Mouse (Mus musculus) heart, postnatal 36 days (tissue): ENCODE measurements around the gene Frem2. TPM values are rescaled to one million over a fixed set of nuclear protein-coding genes. Genes with fewer than 3 reads are reported as not detected.

Source experiments
- DNase-seq, 2 experiments: peaks; one replicate each; pipeline ENCODE4 v3.0.0; 2021 to 2022
- intact Hi-C: fragments of 180-260 bp; cut with DNase I; formaldehyde crosslinking; loops from one replicate; pipeline ENCODE4 v1.15.1; 2025
- total RNA-seq, 2 experiments: library from RNA; stranded (reverse); gene quantifications; 2 replicates each; pipeline ENCODE4 v1.2.3; 2021

Frem2 gene
- total RNA-seq, 2 experiments from 2014 or later: 6.2 to 10.1 TPM

DNA sequence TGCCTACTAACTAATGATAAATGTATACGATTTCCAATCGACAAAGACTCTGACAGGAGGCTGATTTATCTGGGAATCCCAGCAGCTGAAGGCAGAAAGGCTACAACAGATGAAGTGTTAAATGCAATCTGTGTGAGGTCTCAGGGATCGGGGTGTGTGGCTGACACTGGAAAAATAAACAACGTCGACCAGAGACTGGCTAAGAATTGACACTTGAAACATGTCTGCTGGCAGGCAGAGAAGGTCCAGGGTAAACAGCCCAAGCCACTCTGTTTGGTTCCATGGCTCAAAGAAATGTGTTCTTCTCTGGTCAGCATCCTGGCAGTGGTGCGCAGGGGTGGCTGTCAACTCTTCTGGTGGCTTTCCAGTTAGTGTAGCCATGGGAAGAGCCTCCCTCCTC is 98.1 kb downstream of the Frem2 start:
- intact Hi-C loops: no loop called here
- DNase-seq: no peak

DNA sequence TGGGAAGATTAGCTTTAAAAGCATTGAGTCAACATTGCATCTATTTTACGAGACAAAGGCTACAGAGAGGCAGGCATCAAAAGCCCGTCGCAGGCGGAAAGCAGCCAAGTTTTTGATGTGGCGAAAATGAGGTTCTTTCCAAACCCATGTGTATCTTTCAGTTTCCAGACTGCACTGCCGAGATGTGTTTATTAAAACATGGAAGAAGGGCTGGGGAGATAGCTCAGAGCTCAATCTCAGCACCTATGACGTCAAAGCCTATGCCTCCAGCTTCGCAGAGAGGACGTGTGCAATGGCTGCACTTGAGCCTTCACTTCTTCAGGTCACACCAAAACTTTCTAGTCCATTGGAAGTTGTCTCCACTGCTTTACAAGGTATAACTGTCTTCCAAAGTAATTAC is 98.9 kb downstream of the Frem2 start:
- intact Hi-C loops: no loop called here
- DNase-seq: no peak

DNA sequence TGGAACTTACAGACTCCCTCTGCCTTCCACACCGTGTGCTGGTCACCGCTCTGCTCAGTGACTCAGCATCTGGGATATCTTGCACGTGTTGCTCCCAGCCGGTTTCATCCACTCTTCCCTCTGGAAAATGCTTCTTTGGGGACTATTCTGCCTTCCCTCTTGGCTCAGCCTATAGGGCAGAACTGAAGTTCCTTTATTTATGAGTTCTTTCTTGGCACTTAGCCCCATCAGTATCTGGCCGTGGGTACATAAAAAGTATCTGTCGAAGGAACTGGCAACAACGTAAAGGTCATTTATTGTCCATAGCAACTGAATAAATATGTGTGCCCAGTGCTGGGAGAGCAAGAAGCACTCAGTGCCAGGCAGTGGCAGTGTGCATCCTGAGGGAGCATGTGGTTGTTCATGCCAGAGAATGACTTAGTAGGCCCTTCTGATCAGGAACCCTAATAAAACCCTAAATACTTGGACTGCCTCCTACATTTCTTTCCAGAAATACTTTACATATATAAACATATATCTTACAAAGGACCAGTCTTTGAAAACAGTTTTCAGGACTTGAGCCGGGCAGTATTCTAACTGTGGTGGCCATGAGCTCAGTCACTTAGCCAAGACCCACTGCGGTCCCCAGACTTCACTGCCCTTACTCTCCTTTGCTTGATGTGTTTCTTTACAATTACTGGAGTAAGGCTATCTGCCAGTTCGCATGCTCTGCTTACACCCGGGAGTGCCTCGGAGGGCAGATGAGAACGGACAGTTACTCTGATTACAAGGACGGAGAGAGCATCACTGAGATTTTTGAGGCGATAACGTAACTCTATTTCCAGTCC is 99.6 kb downstream of the Frem2 start:
- DNase-seq: no peak
- intact Hi-C loops: no loop called here

DNA sequence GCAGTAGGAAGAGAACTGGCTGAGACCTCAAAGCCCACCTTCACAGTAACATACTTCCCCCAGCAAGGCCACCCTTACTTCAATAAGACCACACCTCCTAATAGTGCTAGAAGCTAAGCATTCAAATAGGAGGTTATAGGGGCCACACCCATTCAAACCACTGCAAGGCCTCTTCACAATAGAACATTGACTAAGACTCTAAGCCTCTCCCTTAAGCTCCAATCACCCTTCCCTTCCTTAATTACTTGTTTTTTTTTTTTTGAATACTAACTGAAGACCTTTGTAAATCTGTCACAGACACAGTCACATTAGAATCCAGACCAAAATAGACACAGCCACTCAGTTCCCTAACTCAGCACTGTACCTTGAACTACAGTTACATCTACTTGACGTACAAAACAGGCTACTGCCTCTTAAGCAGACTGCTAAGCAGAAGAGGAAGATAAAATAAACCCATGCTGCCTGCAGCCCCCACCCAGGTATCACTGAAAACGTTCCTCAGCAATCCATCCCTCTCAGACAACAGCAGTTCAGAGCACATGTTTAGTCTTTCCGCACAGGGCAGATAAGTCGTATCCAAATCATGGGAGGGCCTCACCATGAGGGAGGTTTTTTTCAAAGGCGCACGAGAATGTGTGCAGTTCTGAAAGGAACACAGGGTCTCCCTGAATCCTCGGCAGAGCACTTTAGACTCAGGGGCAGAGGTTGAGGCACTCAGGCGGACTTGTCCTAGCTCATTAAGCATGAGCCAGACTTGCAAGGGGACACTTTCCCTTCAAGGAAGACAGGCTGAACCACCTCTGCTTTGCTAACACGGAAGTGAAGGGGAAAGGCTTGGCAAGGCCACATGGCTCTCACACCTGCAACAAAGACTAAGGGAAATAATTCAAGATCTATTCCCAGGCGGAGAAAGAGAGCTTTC is 101.9 kb downstream of the Frem2 start:
- no peak for DNase-seq
- intact Hi-C loops: no loop called here

DNA sequence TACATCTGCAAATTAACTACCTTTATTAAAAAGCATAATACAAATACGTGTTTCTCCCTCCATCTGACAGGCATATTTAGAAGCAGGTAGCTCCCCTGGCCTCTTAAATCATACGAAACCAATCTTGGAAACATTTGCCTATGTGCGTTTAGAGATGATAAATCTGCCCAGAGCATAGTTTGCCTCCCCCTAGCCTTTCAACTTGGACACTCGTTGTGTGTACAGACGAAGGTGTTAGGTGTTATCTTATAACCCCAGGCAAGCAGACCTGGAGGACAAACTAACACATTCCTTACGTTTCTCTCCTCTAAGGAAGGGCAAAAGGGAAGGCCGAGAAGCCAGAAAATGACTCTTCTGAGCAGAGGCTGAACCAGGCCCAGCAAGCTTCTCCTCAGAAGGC is 104.5 kb downstream of the Frem2 start:
- no peak for DNase-seq
- intact Hi-C loops: no loop called here

DNA sequence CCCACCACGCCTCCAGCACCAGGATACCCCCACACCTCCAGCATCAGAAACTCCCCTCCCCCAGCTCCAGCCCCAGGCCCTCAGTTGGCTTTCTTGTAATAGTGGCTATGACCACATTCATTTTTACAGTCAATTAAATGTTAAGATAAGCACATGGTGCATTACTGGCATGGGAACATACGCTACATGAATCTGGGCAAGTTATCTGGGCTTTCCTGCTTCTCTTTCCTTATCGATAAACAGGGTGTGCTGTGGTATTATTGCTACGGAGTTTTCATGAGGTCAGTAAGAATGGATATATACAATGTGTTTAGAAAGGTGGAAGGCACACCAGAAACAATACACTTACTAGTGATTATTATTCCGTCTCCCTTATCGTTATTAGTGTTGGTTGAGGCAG is 125.1 kb downstream of the Frem2 start:
- intact Hi-C loops: no loop called here
- DNase-seq: no peak

DNA sequence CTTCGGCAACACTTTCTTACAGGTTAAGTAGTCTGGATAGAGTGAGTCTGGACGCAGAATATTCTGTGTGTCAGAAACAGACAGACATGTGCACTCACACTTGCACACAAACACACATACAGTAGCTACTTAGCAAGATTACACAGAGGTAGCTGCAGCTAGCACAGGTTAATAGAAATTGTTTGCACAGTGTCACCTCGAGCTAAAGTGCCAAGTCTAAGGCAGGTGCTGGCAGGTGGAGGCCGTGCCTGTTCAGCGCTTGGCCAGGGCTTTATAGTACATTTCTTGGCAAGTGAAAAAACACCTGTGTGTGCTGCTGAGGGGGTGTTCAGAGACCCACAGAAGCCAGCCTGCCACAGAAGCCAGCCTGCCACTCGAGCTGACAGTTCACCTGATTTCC is 126.8 kb downstream of the Frem2 start:
- intact Hi-C loops: no loop called here
- no peak for DNase-seq

DNA sequence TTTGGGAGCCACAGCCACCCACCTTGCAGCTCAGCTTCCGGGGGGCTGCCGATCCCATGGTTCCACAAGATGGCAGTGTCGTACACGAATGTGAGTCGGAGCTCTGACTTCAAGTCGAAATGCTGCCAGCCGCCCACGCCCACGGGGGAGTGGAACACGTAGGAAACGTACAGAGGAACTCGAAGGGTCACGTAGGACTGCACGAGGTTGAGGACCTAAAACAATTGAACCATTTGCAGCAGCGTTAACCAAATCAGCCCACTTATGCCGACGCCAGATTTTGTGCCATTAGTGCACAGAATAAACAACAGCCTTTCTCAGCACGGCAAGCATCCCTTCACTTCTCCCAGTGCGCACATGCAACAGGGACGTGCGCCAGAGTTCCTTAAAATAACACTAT is 131.4 kb downstream of the Frem2 start:
- intact Hi-C loops: loop anchor here (5.0 to 10.0 kb wide), 3 partner anchors 132 to 789 kb away; partner anchors contain the start of gene Frem2
- peak; percentile 41 to 60 for DNase-seq

DNA sequence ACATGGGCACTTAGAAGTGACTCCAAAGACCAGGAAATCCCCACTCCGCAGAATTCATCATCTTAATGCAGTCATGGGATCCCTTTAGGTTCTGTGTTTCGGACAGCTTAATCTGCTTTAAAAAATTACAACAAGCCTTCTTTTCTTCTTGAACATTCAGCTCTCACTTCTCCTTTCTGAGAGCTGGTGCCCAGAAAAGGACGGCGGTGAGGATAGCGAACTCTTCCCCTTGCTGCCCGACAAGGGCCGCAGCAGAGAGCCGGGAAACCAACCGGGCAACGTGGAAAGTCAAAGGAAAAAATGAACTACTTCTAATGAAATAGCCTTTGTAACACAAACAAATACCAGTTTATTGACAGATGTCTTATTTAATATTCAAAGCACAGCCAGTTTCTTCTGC is 134.4 kb downstream of the Frem2 start:
- intact Hi-C loops: loop anchor here (10.0 kb wide), 1 partner anchor 792 kb away; no protein-coding TSS in a partner anchor
- DNase-seq: no peak

DNA sequence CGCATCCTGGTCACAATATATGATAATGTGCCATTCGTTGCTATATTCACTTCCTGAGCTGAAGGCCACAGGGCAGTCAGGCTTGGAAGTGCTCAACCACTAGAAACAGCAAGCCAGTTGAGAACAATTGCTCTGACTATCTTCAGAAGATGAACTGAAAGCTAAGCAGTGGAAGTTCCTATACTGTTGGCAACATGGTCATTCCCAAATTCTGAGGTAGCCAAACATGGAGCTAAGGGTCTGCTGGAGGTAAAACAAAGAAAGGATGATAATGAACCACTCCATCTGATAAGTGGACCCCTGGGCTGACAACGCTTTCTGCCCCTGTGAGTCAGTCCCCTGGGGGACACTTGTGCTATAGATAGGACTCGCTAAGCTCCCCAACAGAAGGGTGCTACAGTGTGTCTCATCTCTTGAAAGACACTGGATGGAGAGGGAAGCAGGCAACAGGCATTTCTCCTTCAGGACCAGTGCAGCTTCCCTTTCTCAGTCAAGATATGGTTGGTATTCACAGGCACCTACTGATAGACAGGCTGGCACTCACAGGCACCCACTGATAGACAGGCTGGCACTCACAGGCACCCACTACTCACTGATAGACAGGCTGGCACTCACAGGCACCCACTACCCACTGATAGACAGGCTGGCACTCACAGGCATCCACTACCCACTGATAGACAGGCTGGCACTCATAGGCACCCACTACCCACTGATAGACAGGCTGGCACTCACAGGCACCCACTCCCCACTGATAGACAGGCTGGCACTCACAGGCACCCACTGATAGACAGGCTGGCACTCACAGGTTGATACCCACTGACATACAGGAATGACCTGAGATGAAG is 142.7 kb downstream of the Frem2 start:
- intact Hi-C loops: no loop called here
- DNase-seq: no peak

DNA sequence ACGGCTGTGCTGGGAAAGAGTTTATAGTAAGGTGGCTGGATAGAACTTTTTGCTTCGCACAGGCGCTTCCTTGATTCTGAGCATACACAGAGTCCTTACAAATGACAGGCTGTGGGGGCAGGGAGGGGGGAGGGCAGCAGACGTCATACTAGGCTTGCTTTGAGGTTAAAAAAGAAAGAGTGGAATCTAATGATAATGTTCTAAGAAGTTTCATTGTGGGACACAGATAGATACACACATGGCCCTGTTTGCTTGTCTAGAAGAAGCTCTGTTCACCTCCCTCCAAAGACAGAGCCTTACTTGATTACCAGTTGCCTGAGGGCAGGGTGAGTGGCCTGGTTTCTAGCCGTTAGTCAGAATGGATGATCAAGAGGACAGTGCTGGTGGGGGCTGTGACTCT is 144.1 kb downstream of the Frem2 start:
- no peak for DNase-seq
- intact Hi-C loops: no loop called here

DNA sequence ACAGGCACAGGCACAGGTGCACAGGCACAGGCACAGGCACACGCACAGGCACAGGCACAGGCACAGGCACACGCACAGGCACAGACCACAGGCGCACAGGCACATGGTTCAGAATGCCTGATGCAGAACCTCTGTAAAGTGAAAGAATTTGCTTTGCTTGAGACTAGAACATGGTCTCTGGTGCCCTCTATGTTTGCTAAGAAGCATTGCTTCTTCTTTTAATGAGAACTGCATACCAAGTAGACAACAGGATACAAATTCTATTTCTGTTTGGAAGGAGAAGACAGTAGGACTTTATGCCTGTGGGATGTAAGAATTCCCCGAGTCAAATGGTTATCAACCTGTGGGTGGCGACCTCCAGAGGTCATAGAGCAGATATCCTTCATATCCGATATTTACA is 154.7 kb downstream of the Frem2 start:
- intact Hi-C loops: no loop called here
- no peak for DNase-seq

DNA sequence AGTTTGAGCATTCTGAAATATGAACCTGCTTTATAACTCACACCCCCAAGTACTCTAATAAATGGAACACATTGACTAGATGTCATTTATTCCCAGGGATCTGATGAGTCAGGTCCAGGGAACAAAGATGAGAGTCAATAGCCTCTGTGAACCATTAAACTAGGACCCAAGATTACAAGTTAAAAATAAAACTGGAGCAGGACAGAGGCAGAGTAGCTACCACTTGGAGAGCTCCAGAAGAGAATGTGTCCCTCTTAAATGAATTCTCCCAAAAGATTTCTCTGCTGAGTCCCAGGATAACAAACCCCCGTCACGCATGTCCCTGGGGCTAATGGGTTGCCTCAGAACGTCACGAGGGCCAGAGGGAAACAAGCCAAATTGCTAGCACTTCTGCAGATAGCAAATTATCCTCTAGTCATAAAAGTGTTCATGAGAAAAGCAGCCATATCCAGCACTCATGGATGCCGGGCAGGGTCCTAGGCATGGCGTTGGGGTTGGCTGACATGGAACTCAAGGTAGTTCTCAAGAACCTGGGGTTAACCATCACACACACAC is 158.7 kb downstream of the Frem2 start:
- peak in 1 of 2 experiments; percentile 13 for DNase-seq
- intact Hi-C loops: no loop called here

DNA sequence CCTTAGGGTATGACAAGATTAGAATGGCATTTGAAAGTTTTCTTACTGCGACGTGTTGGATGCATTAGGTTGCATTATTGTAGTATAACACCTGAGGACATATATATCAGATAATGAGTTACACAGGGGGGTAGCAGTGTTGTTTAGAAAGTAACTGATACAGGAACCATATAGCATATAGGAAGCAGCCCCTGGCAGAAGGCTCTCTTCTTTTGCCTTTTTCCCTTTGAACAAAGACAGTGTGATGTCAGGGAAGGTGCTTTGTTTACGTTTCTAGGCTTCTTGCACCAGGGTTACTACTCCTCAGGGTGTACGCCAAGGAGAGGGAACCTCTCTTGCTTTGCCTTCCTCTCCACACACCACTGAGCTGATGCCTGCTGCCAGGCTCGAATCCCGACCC is 168.8 kb downstream of the Frem2 start, which contains the start of gene Stoml3:
Gene Stoml3 (plus strand): TSS at position 301 of the 400 bp plus-strand sequence.
- intact Hi-C loops: no loop called here
- DNase-seq: no peak

DNA sequence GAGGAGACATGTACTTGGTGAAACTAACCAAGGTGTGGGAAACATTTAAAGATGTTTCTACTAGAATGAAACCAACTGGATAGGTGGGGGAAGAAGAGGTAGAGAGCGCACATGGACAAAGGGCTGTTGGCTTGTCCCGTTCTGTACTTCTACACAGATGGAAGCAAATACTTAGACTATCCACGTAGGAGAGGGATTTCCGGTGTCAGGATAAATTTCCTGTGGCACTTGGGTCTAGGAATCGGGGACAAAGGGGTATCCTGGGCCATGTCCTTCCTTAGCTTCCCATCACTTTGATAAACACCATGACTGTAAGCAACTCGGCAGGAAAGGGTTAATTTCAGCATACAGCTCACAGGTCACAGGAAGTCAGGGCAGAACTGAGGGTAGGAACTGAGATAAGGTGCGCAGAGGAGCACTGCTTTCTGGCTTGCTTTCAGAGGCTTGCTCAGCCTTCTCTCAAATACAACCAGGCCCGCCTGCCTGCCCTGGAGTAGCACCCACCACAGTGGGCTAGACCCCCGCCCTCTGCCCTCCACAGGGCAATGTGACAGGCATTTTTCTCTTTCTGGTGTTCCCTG is 170.1 kb downstream of the Frem2 start:
- intact Hi-C loops: no loop called here
- DNase-seq: no peak

DNA sequence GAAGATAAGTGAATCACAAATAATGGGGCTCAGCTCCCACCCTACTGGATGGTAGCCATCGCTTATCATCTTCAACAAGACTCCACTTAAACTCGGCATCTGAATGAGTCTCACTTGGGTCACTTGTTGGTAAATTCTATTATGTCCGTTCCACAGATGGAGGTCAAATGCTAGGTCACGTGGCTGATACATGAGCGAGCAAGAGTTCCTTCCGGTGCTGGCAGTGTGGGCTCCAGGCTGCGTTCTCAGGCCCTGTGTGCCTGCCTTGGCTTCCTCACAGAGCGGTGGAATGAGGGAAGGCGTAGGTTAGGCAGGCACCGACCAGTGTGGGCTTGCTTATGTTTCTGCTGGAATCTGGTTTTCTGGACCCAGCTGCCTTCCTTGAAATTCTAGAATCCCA is 170.6 kb downstream of the Frem2 start:
- intact Hi-C loops: no loop called here
- DNase-seq: no peak

DNA sequence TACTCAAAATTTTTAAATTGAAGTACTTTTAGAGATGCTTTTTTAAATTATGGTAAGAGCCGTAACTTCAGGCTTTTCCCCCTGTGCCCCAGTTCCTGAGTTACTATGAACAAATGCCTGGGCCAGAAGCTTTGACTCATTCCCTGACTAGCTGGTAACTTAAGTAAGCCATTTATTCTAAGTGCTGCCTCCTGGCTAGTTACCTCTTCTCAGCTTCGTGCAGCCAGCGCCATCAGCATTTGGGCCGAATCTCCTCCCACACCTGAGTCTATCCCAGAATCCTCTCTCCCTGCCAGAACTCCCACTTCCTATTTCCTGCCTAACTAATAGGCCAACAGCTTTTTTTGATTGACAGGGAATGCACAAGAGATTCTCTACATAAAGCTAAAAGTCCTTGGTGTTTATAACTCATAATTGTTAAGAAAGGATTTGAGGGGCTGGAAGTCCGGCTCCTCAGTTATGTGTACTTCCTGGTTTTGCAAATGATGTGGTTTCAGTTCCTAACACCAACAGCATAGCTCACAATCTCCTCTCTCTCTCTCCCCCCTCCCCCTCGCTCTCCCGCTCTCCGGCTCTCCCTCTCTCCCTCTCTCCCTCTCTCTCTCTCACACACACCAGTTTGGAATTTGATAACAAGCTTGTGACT is 173.6 kb downstream of the Frem2 start:
- intact Hi-C loops: no loop called here
- no peak for DNase-seq

DNA sequence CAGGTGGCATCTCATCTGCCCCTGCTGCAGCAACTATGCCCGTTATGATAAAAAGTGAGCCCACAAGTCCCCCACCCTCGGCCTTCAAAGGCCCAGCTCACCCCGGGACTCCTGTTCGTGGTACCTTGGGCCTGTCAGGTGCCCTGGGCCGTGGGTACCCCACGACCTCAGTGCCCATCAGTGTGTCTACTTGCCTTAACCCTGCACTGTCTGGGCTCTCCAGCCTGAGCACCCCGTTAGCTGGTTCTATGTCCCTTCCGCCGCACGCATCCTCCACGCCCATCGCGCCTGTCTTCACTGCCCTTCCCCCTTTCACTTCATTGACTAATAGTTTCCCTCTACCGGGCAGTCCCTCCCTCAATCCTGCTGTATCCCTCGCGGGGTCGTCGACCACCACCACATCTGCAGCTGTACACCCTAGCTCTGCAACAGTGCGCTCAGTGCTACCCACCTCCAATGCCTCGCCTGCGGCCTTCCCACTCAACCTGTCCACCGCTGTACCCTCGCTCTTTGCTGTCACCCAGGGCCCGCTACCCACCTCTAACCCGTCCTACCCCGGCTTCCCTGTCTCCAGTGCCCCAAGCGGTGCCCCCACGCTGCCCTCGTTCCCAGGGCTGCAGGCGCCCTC is 178.6 kb downstream of the Frem2 start:
- intact Hi-C loops: no loop called here
- no peak for DNase-seq

DNA sequence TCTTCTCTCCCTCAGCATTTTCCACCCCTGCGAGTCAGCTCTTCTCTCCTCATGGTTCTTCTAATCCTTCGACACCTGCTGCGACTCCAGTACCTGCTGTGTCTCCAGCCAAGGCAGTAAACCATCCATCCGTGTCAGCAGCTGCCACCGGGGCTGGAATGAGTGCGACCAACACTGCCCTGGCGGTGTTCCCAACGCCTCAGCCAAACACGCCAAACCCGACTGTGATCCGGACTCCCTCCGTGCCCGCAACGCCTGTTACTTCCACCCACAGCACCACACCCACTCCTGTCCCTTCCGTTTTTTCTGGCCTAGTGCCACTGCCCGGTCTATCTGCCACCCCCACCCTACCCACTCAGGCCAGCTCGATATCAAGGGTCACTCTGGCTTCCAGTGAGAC is 179.7 kb downstream of the Frem2 start:
- no peak for DNase-seq
- intact Hi-C loops: no loop called here
